Mouse (Mus musculus): Measurements from ENCODE around the gene Grb10. TPM values are rescaled to one million over a fixed set of nuclear protein-coding genes. Genes with fewer than 3 reads are reported as not detected.

Grb10 gene
- polyA plus RNA-seq, 1 experiment, result 20.5 TPM

DNA sequence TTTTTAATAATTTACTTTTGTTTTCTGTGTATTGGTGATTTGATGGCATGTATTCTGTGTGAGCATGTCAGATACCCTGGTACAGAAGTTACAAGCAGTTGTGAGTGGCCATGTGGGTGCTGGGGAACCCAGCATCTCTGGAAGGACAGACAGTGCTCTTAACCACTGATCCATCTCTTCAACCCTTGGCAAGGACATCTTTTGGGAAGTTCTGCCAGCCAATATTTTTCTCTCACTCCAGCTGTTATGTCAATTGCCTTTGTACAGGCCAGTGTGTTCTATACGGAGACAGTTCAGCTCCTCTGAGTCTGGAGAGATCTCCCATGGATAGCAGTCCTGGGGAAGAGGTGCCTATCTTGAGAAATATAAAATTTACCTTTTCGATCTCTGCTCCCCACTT, 116.4 kb downstream of the Grb10 start:
- TF ChIP-seq POLR2A (IDR thresholded peaks at IDR 0.05; ENCODE audit: low read depth, low read length) (no peak), CTCF (conservative IDR thresholded peaks at IDR 0.05; ENCODE audit: insufficient read depth, insufficient read length, low read depth, low read length) (no peak)
- 88% methylated on average over 2 of the region's 2 CpGs for WGBS
- DNase-seq, result no peak

DNA sequence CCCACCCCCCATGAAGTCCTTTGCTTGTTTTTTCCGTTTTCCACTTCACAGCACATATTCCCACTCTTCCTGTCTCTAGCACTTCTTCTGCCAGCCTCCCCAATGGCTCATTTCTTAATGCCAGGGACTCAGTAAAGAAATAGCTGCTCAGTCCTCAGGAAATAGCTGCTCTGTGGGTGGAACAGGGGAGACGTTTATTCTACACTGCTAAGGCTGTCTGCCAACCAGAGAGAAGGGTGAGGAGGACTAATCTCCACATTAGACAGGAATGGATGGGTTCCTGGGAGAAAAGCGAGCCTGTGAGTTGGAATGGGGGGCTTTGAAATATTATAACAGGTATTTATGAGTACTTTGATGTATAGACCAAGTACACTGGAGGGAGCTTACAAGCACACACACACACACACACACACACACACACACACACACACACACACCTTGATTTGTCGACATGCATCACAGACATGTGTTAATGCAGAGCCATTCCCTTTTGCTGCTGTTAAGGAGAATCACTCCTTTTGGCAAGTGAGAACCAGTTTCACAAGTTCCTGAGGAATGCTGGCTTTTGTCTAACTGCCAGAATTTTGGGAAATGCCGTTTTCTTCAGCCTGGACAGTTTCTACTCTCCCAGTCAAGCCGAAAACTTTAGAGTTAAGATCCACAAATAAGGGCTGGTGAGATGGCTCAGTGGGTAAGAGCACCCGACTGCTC, 130.6 kb downstream of the Grb10 start:
- Histone ChIP-seq H3K4me1 (ENCODE audit: control insufficient read depth, insufficient read depth, low read length) (no peaks in the 10 kb centered on the region), H3K27ac (ENCODE audit: insufficient read depth, low read depth, low read length) (no peak overlapping the region), H3K4me3 (ENCODE audit: insufficient read depth, low read depth, low read length) (no peak overlapping the region), H3K36me3 (ENCODE audit: control insufficient read depth, insufficient read depth, low read length) (no peaks in the 10 kb centered on the region), H3K27me3 (replicated peaks; ENCODE audit: control insufficient read depth, insufficient read depth, low read length) (no peaks in the 10 kb centered on the region)
- DNase-seq, result no peak
- WGBS, result 37% methylated on average over 7 of the region's 7 CpGs
- TF ChIP-seq POLR2A (IDR thresholded peaks at IDR 0.05; ENCODE audit: low read depth, low read length) (no peak), CTCF (conservative IDR thresholded peaks at IDR 0.05; ENCODE audit: insufficient read depth, insufficient read length, low read depth, low read length) (no peak)

More for the DNA sequence above, 116.4 kb downstream of the Grb10 start:
- no peaks in the 10 kb centered on the region for H3K4me1 ChIP-seq (ENCODE audit: control insufficient read depth, insufficient read depth, low read length)
- H3K4me3 ChIP-seq (ENCODE audit: insufficient read depth, low read depth, low read length), result no peak overlapping the region
- no peaks in the 10 kb centered on the region for H3K27me3 ChIP-seq (replicated peaks; ENCODE audit: control insufficient read depth, insufficient read depth, low read length)
- no peaks in the 10 kb centered on the region for H3K36me3 ChIP-seq (ENCODE audit: control insufficient read depth, insufficient read depth, low read length)
- H3K27ac ChIP-seq (ENCODE audit: insufficient read depth, low read depth, low read length), result no peak overlapping the region

DNA sequence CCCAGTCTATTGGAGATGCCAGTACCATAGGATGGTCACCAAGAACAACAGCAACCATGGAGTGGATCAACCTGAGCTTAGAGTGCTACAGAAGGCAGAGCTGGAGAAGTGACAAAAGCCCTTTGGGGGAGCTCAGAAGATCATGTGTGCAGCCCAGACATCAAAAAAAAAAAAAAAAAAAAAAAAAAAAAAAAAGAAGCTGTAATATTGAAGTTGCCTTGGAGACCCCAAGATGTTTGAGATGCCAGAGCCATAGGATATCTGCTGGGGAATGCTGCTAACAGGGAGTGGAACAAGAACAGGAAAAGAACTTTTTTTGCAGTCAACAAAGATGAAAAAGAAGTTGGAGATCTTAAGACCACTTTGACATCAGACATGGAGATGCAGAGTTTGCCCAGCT, 133.0 kb downstream of the Grb10 start:
- H3K36me3 ChIP-seq (ENCODE audit: control insufficient read depth, insufficient read depth, low read length), result no peaks in the 10 kb centered on the region
- H3K27me3 ChIP-seq (replicated peaks; ENCODE audit: control insufficient read depth, insufficient read depth, low read length), result no peaks in the 10 kb centered on the region
- H3K4me1 ChIP-seq (ENCODE audit: control insufficient read depth, insufficient read depth, low read length), result no peaks in the 10 kb centered on the region
- no peak for DNase-seq
- TF ChIP-seq CTCF (conservative IDR thresholded peaks at IDR 0.05; ENCODE audit: insufficient read depth, insufficient read length, low read depth, low read length) (no peak), POLR2A (IDR thresholded peaks at IDR 0.05; ENCODE audit: low read depth, low read length) (no peak)
- H3K4me3 ChIP-seq (ENCODE audit: insufficient read depth, low read depth, low read length), result no peak overlapping the region
- H3K27ac ChIP-seq (ENCODE audit: insufficient read depth, low read depth, low read length), result no peak overlapping the region

DNA sequence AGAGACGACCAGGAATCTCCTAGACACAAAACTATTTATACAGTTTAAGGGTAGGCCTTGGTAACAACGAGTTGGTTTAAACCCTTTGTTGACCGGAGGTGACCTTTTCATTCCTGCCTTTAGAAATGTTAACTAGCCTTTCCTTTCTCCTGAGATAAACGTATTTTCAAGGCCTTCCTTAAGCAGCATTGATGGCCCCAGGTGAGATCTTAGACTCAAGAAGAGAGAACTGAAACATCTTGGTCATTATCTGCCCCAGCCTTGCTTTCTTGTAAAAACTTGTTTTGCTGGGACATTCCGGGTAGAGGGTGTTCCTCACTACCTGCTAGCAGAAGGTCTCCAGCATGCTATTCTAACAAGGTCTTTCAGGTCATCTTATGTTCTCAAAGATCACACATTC, 133.5 kb downstream of the Grb10 start:
- 78% methylated on average over 5 of the region's 5 CpGs for WGBS
- no peak overlapping the region for H3K27ac ChIP-seq (ENCODE audit: insufficient read depth, low read depth, low read length)
- DNase-seq, result no peak
- H3K4me1 ChIP-seq (ENCODE audit: control insufficient read depth, insufficient read depth, low read length), result no peaks in the 10 kb centered on the region
- H3K36me3 ChIP-seq (ENCODE audit: control insufficient read depth, insufficient read depth, low read length), result no peaks in the 10 kb centered on the region
- H3K27me3 ChIP-seq (replicated peaks; ENCODE audit: control insufficient read depth, insufficient read depth, low read length), result no peaks in the 10 kb centered on the region
- no peak for TF ChIP-seq POLR2A (IDR thresholded peaks at IDR 0.05; ENCODE audit: low read depth, low read length)
- no peak for TF ChIP-seq CTCF (conservative IDR thresholded peaks at IDR 0.05; ENCODE audit: insufficient read depth, insufficient read length, low read depth, low read length)
- H3K4me3 ChIP-seq (ENCODE audit: insufficient read depth, low read depth, low read length), result no peak overlapping the region

DNA sequence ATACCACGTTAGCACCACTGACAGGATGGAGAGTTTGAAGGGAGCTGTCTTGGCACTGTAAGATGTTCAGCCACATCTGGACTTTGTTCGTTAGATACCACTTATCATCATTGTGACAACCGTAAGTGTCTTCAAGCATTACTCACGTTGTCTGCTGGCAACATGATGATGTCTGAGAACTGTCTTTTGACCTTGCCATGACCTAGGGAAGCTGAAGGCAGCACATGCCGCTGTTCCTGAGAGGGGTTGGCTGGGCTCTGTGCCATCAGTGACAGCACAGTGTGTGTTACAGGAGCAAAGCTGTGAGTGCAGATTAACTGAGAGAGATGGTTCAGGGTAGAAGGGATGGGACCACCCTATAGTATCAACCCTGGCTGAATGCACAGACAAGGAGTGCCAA, 137.0 kb downstream of the Grb10 start:
- Histone ChIP-seq H3K4me1 (ENCODE audit: control insufficient read depth, insufficient read depth, low read length) (peaks cover 6% of the 10 kb centered on the region; the same call in 1 of the 2 replicates), H3K27me3 (replicated peaks; ENCODE audit: control insufficient read depth, insufficient read depth, low read length) (no peaks in the 10 kb centered on the region), H3K36me3 (ENCODE audit: control insufficient read depth, insufficient read depth, low read length) (no peaks in the 10 kb centered on the region), H3K4me3 (ENCODE audit: insufficient read depth, low read depth, low read length) (no peak overlapping the region), H3K27ac (ENCODE audit: insufficient read depth, low read depth, low read length) (no peak overlapping the region)
- no peak for DNase-seq
- WGBS, result 49% methylated on average over 5 of the region's 5 CpGs
- no peak for TF ChIP-seq CTCF (conservative IDR thresholded peaks at IDR 0.05; ENCODE audit: insufficient read depth, insufficient read length, low read depth, low read length)
- no peak for TF ChIP-seq POLR2A (IDR thresholded peaks at IDR 0.05; ENCODE audit: low read depth, low read length)

DNA sequence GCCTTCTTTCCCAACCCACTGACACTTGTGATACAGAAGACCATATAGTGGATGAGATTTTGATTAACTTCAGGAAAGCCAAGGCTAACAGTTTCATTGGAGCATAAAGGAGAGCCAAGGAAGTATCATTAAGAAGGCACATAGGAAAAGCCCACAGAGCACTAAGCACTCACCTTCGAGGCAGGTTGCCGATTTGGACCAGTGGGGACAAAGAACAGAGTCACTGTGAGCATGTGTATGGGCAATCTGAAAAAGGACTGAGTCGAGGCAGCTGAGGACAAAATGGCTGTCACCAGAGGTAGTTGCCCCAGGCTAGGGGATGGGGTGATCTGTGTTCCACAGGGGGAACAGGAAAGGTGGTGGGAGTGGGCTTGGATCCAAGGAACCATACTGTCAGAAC, 140.0 kb downstream of the Grb10 start:
- DNase-seq, result peak; percentile 54
- H3K36me3 ChIP-seq (ENCODE audit: control insufficient read depth, insufficient read depth, low read length), result no peaks in the 10 kb centered on the region; the same call in 1 of the 2 replicates
- H3K4me1 ChIP-seq (ENCODE audit: control insufficient read depth, insufficient read depth, low read length), result peaks cover 9% of the 10 kb centered on the region; the same call in 1 of the 2 replicates
- TF ChIP-seq POLR2A (IDR thresholded peaks at IDR 0.05; ENCODE audit: low read depth, low read length), result no peak
- TF ChIP-seq CTCF (conservative IDR thresholded peaks at IDR 0.05; ENCODE audit: insufficient read depth, insufficient read length, low read depth, low read length), result no peak
- no peaks in the 10 kb centered on the region for H3K27me3 ChIP-seq (replicated peaks; ENCODE audit: control insufficient read depth, insufficient read depth, low read length)
- WGBS, result 64% methylated on average over 3 of the region's 3 CpGs
- H3K4me3 ChIP-seq (ENCODE audit: insufficient read depth, low read depth, low read length), result no peak overlapping the region
- peak overlapping the region; percentile 12; the same call in 1 of the 2 replicates for H3K27ac ChIP-seq (ENCODE audit: insufficient read depth, low read depth, low read length)

DNA sequence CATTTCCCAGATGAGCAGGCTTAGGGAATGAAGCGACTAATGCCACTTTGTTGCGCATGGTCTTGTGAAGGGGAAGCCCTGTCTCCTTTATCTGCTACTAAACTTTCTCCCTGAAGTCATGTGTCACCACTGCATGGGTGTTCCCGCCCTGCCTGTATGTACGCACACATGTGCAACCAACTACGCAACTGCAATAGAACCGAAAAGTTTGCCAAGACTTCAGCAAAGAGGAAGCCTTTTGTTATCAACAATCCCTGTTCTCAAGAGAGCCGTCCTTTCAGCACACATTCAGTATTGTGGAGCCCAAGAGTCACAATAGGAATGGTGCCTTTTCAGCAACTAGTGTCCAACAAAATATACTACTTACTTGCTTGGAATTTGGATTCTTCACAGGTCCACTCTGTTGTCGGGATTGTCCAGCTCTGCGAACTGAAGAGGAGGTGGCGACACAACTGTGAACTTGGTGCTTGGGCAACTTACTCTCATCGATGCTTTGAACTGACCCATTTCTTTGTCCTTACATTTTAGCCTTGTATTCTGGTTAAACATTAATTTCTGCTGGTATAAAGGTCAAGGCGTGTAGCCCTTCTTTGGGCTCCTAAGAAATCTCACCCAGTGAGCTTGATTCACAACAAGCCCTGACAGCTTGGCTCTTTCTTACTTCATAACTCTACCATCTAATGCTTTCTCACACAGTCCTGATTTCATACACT, 140.7 kb downstream of the Grb10 start, which contains the start of gene Ddc:
Gene Ddc, minus strand, starts transcription at position 500 of the 713 bp plus-strand sequence.
- Histone ChIP-seq H3K4me3 (ENCODE audit: insufficient read depth, low read depth, low read length) (peak within 1 kb of the TSS; percentile 39), H3K27ac (ENCODE audit: insufficient read depth, low read depth, low read length) (peak within 1 kb of the TSS; percentile 65), H3K36me3 (ENCODE audit: control insufficient read depth, insufficient read depth, low read length) (no peaks in the 10 kb centered on the region; the same call in 1 of the 2 replicates), H3K27me3 (replicated peaks; ENCODE audit: control insufficient read depth, insufficient read depth, low read length) (no peaks in the 10 kb centered on the region), H3K4me1 (ENCODE audit: control insufficient read depth, insufficient read depth, low read length) (peaks cover 11% of the 10 kb centered on the region; the same call in 1 of the 2 replicates)
- 56% methylated on average over 12 of the region's 12 CpGs for WGBS
- peak; percentile 85 for DNase-seq
- TF ChIP-seq CTCF (conservative IDR thresholded peaks at IDR 0.05; ENCODE audit: insufficient read depth, insufficient read length, low read depth, low read length) (no peak), POLR2A (IDR thresholded peaks at IDR 0.05; ENCODE audit: low read depth, low read length) (no peak)

All from kidney, adult 2 months (tissue).